Comparison of ENCODE assay signal across 20 mouse cellular contexts in genomic region chr7:91893991-91894390, GRCm38 (mm10).
A peak's percentile ranks its signal among the peaks of the same experiment; 100 is the strongest.
DNase-seq lines count a peak whose midpoint lies in the region; ATAC-seq lines count a peak whose summit lies in the region.
"Had no signal": no experiment of that assay in that cellular context is flagged by ENCODE, and none has a peak within 500 bp of the region (broad histone marks: within the 10 kb centered on the region; RNA-seq: fewer than 3 reads in every experiment).

No protein-coding gene starts in this region.

- ATAC-seq in frontal cortex, adult (ENCODE audit: low TSS enrichment), result peak; percentile 84
- ATAC-seq: forebrain, embryonic 16.5 days; hindbrain, postnatal 0 days; intestine, embryonic 16.5 days; midbrain, embryonic 16.5 days had no signal

- no peak for DNase-seq in frontal cortex, postnatal 10 days (ENCODE audit: low spot score in 2 of 2)
- DNase-seq in right cerebral cortex, adult 18-20 months, result peak; percentile 58
- no peak for DNase-seq in right cerebral cortex, postnatal 14 days
- peak; percentile 27 to 55 for DNase-seq in left cerebral cortex, adult 9 months (ENCODE audit: low spot score in 2 of 2)
- DNase-seq in telencephalon, adult 2 months (ENCODE audit: low read depth, low spot score), result peak; percentile 66
- no peak for DNase-seq in spleen, postnatal 36 days (ENCODE audit: low spot score in 2 of 2)
- no peak for DNase-seq in kidney, postnatal 36 days
- DNase-seq: cerebellum, adult 2 months; cerebellum, postnatal 36 days; gastrocnemius, postnatal 14 days; heart, adult 18-20 months; heart, postnatal 14 days; kidney, adult 9 months; kidney, postnatal 25 days; thymus, postnatal 36 days had no signal

Comparison
In these comparisons a context has a peak if more than half of its experiments do, and no peak if none do; other contexts are left out.
1. DNase-seq: peak in right cerebral cortex, adult 18-20 months (single experiment), left cerebral cortex, adult 9 months (2 of 2) and telencephalon, adult 2 months (single experiment); none in frontal cortex, postnatal 10 days (0 of 2), right cerebral cortex, postnatal 14 days (single experiment), spleen, postnatal 36 days (0 of 2) and kidney, postnatal 36 days (0 of 2).